Mouse (Mus musculus) retina, postnatal 1 day (tissue): Measurements from ENCODE around the gene Aebp1.

Experiments used
- DNase-seq: peaks from one replicate; pipeline ENCODE4 v3.0.0-alpha.2; 2012

Aebp1 gene

DNA sequence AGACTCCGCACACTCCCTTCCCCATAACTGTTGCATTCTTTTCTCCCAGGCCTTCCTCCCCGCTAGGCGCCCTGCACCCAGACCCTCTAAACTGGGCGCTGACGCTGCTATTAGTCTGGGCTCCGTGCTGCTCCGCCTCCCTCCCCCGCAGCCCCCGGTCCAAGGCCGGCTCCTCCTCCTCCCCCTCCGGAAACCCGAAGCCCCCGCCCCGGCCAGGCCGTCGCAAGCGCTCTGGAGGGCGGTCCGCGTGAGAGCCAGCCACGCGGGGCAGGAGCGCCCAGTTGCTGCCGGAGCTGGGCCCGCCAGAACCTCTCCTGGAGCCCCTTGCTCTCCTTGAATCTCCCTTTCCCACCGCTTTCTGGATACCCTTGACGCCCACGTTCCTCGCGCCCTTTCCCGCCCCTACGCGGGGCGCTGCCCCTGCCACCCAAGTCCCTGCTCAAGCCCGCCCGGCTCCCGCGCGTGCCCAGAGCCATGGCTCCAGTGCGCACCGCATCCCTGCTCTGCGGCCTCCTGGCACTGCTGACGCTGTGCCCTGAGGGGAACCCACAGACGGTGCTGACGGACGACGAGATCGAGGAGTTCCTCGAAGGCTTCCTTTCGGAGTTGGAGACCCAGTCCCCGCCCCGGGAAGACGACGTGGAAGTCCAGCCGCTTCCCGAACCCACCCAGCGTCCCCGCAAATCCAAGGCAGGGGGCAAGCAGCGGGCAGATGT is at the start of gene Aebp1:
TSS of gene Aebp1 (plus strand) at position 270 of the 716 bp plus-strand sequence.
- DNase-seq, result peak; percentile 62

DNA sequence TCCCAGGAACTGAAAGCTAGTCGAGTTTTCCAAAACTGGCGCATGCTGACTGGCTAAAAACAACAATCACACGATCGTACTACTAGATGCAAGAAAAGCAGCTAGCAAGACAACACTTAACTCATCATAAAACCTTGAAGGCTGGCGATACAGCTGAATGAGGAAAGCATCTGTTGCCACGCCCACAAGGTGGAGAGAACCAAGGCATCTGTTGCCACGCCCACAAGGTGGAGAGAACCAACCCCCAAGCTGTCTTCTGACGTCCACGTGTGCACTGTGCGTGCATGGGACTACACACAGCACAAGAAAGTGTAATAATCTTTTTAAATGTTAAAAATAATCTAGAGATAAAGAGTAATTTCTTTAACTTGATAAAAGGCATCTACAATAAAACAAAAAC is 48.4 kb upstream of the Aebp1 start:
- no peak for DNase-seq

DNA sequence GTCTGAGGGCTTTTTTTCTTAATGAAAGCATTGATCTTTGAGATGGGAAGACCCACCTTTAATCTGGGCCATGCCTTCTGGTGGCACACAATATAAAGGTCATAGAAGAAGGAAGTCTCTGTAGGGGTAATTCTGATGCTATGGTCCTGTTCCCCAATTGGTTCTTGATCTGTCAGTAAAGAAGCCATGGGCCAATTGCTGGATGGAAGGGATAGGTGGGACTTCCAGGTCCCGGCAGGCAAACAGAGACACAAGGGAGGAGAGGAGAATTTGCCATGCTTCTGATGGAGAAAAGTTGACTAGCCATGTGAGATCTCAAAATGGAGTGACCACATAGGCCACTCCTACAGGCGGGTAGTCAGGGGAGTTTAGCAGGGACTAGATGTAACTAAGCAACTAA is 42.5 kb upstream of the Aebp1 start:
- no peak for DNase-seq

DNA sequence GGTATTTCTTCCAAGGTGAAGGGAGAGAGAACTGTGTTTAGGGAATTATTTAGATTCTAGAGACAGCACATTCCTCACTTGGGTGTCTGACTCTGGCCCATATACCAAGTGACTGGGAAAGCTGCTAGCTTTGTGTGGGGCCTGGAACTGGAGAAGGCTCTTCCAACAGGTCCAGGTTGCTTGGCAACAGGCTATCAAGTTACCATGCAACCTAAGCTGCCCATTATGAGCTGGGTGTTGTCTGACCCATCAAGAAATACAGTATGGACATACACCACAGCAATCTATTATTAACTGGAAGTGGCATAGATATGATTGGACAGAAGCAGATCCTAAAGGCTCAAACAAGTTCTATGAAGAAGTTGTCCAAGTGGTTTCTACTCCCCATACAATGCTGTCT is 36.3 kb upstream of the Aebp1 start:
- no peak for DNase-seq

DNA sequence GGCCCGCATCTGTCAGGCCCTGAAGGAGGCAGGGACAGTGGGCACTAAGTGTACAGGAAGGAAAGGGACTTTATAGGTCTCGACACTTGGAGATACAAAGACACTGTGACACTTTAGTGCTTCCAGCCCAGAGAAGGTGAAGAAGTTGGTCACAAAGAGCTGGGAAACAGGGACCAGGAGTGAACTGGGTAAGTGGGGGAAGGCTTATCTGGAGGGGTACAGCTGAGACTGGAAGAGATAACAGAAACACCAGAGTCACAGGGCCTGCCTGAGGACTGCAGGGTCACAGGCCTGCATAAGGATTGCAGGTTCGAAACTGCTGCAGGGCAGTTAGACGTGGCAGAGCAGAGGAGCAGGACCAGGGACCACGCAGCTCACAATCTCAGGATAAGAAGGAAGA is 33.8 kb upstream of the Aebp1 start:
- DNase-seq, result no peak

DNA sequence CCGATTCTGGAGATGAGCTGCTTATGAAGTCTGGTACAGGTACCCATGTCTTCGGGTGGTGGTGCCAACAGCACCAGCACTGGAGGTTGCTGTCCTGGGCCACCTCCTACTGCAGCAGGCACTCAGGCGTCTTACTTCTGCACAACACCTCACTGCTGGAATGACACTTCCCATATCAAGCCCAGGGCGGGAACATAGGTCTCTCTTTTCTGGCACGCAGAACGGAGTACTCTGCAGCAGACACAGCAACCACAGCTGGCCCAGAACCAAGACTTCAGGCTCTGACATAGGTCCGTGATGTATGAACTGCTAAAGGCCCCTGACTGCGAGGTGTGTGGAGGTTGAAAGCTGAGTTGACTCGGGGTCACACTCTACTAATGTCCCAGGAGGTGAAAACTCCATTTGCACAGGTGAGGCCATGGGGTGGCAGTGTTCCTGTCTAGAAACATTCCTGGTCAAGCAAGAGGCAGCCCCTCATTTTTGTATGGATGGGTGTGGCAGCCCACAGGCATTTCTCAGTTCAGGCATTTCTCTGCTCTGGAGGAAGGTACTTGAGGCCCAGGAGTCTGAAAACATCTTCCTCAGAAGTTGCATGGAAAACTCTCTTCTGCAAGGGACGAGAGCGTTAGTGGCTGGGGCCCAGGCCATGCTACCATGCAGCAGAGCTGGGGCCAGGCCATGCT is 33.1 kb upstream of the Aebp1 start:
- DNase-seq, result no peak

DNA sequence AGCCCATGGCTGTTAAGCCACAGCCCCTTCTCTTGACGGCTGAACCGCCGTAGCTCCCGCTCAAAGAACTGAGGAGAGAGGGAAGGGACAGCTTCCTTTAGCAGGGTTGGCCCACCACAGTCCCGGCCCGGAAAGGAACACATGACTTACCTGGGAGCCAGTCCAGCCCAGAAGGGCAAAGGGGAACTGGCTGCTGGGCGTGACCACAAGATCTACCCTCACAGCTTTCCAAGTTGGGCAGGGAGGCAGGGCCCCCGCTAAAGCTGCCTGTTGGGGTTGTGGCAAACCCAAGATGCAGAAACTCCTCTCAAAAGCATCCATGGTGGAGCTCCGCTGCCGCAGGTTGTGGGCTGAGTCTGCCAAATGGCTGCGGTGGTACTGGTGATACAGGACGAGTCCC is 32.4 kb upstream of the Aebp1 start:
- DNase-seq, result no peak

DNA sequence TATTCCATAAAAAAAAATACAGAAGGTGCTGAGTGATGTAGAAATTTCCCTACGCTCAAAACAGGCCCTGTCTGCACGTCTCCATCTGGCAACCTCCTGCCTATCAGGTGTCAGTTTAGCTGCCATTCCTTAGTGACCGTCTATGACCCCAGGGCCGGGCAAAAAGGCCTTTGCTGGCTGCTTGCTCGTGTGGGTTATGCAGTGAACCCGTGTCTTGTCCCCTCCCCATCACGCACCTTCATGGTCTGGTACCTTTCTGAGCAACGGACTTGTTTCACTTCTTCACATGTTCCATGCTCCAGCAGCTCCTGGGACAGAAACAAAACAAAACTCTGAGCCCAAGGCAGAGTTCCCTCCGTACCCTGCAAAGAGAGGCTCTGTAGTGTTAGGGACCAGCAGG is 27.2 kb upstream of the Aebp1 start:
- DNase-seq, result no peak

DNA sequence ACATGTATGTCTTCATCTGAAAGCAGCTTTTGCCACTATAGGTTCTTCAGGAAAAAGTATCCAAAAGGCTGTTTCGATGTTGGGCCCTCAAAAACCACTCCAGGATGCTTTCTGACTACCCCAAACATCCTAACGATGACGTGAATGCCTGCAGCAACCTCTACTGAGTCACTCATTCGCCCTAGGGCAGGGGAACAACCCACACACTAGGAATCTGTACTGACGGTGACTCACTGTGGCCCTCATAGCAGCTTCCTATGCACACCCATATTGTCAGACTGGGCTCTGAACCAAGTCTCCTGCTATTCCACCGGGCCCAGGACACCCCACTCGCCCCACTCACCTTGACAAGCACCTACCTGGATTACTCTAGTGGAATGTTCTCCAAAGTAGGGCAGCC is 26.7 kb upstream of the Aebp1 start:
- DNase-seq, result no peak

DNA sequence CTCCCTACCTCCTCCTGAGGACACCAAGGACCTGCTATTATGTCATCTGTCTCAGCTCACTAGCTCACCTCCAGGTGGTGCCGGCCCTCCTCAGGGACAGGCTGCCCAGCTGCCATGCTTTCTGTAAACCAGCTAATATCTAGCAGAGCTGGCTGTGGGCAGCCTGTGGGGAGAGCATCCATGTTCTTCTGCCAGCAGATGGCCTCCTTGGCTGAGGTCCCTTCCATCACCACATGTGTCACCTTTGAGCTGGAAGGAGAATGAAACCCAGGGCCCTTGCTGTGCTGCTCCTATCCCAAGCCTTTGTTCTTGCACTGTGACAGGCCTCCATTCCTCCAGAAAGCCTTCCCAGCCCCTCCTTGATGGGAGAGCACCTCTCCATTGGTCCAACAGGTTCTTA is 25.6 kb upstream of the Aebp1 start:
- DNase-seq, result peak; percentile 43

DNA sequence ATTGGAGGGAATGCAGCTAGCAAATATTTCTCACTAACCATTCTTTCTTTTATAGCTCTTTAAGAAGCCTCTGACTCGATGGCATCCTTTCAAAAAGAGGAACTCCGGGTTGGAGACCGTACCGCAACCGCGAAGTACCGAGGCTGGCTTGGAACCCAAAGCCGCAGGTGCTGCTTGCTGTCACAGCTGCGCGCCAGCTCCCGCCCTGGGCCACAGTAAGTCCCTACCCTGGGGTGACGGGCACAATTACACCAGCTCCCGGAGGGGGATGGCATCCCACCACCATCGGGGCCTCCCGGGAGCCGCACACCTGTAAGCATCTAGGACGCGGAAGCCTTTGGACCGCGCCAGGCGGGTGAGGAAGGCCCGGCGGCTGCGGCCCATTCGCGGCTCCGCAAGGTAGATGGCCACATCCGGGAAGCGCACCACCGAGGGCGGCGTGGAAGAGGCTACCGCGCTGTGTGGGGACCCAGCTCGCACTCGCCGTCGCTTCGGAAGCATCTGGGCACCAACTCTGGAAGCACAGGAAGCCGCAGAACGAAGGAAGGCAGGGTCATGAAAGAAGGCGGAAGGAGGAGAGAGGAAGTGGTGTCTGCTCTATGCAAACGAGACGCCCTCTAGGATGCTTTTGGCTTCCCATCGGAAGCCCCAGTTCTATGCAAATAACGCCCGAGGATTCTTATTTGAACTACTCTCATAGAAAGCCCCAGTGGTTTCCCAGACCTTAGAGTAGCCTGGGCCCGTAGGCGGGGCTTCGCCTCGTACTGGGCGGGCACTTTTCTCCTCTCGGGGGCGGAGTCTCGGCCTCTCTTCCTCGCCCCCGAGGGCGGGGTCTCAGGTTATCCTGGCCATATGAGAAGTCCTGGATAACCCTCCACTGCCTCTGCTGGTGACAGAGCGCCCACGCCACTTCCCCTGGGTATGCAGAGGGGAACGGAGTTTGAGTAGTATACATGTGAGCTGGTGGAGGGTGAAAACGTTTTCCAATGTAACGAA is 24.2 kb upstream of the Aebp1 start, which contains the start of gene Polm:
TSS of gene Polm (minus strand) at position 766 of the 996 bp plus-strand sequence.
- DNase-seq, result peak; percentile 97

DNA sequence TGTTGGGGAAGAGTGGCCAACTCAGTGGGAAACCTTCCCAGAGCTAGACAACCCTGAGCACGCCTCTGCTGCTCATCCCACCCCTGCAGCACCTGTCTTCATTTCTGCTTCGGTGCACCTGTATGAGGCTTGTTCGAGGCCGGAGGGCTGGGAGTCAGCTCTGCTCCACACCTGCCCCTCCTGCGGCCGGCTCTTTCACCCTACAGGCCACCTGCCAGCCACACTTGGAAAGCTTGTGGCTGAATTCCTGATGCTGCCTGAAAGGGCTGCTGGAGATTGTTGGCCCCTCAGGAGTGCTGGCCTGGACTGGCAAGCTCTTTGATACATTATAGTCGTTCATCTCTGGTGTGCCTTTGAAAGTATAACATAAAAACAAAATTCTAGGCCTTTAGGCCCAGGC is 21.4 kb upstream of the Aebp1 start:
- DNase-seq, result no peak

DNA sequence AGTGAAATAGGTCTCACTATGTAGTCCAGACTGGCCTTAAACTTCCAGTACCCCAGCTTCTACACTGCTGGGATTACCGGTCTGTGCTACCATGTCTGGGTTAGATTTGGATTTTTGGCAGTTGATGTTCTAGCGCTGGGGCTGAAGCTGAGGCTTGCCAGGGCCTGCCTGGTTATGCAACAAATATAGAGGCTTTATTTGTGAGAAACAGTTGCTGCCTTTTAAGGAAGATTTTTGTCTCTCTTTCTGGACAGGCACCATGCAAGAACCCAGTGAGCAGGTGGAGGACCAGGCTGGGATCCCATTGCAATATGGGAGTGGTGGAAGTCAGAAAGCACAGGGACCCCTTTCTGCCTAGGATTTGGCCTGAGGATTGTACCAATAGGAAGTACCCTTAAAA is 20.0 kb upstream of the Aebp1 start:
- no peak for DNase-seq

DNA sequence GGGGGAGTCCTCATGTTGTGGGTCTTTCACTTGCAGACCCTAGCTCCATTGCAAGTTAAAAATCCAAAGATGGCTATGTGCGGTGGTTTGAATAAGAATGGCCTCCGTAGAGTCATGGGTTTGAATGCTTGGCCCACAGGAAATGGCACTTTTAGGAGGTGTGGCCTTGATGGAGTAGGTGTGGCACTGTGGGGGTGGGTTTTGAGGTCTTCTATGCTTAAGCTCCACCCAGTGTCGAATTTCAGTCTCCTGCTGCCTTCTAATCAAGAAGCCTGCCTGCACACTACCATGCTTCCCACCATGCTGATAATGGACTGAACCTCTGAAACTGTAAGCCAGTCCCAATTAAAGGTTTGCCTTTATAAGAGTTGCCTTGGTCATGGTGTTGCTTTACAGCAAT is 18.6 kb upstream of the Aebp1 start:
- DNase-seq, result no peak

DNA sequence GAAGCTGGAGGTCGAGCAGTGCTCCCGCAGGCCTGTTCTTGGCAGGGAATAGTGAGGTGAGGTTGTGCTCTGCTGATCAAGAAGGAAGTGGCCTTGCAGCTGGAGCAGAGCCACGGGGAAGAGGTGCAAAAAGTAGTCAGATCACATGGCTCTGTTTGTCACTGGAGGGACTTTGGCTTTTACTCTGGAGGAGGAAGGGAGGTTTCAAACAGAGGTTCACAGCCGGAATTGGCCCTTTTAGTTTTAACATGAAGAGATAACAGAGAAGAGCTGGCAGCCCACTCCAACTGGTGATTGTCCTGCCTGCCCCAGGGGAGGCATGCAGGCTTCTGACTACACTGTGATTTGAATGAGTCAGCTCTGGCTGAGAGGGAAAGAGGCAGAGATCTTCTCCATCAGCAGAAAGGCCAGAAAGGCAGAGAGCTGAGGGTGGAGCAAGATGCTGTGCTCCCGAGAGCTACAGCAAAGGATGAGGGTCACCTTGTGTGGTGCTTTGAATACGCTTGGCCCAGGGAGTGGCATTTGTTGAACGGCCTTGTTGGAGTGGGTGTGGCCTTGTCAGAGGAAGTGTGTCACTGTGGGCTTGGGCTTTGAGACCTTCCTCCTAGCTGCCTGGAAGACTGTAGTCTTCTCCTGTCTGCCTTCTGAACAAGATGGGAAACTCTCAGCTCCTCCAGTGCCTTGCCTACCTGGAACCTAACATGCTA is 15.0 kb upstream of the Aebp1 start:
- DNase-seq, result no peak

DNA sequence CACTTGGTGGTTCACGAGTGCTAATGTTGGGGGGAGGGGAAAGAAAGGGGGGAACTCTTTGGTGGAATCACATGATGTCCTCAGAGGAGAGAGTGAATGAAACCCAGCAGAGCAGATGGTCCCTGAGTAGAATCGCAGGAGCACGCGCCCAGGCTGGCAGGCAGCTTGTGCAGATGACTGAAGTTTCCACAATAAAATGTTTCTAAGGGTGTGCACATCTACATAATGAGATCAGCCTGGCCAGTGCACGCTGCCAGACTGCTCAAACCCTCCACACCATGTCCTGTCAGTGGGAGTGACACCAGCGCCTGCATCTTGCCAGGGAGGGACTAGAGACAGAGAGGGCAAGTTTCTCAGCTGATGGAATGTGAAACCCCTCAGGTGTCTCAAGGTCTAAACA is 13.0 kb upstream of the Aebp1 start:
- DNase-seq, result peak; percentile 22

DNA sequence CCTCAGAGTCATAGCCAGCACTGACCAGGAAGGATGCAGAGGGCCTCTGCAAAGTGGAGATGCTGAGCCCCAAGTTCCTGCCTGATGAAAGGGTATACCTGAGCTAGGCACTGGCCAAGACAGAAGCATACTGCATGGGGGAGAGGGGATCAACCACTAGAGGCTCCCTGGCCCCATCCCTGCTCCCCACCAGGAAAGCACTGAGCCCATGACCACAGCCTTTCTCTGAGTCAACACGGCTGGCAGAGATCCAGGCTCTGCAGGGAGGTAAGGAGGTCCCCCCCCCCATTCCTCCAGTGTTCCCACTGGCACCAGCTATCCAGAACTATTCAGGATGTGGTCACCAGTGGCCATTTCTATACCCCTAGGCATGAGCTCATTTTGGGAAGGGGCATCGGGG is 12.4 kb upstream of the Aebp1 start:
- DNase-seq, result peak; percentile 23

DNA sequence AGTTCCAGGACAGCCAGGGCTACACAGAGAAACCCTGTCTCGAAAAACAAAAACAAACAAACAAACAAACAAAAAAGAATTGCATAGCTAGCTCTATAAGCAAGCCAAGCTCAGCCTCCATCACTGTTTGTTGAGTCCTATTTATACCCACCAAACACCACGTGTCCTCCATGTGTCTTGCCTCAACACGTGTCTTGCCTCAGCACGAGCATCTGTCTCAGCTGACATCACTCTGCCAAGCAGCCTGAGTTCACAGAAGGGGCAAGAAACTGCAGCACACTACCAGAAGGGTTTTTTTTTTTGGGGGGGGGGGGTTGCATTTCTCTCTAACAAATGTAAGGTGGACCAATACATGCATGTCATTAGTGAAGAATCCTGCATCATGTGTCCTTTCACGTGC is 11.3 kb upstream of the Aebp1 start:
- no peak for DNase-seq

DNA sequence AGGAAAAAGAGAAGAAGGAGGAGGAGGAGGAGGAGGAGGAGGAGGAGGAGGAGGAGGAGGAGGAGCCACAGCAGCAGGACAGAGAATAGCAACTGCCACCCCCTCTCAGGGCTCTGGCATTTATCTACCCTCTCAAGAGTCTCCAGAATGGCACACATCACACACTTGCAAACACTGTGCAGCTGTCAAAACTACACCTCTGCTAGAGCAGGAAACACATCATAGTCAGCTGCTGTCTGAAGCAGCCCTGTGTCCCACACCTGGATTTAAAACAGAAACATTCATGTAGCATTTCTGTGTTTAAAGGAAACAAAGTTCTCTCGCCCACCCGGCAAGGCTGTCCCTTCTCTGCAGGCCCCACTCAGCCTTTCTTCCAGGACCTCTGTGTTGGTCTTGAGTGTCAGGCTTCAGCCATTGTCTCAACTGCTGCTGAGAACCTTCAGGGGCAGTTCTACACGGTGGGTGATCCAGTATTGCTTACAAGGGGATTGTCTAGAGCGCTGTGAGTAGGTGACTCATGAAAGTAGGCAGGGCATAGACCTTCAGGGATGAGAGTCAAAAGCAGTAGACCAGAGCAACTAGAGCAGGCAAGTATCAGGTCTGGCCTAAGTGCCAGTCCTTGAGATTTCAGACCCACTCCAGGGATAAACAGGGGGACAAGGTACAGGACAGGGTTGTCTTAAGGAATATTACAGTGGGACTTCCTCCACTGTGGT is 10.6 kb upstream of the Aebp1 start:
- DNase-seq, result no peak

DNA sequence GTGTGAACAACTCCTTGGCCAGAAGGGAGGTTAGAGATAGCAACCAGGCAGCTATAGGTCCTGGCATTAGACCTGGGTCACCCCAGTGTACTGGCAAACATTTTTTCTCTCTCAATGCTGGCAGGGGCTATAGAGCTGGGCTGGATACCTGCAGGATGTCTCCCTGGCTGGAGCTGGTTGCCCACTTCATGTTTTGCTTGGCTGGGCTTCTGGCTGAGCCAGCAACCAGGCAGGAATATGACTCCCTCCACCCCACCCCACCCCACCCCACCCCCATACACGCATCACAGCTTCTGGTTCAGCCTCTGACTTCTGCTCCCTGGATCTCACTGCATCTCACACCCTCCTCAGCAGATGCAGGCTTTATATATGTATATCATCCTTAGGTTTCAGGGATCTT is 9.4 kb upstream of the Aebp1 start:
- DNase-seq, result no peak

DNA sequence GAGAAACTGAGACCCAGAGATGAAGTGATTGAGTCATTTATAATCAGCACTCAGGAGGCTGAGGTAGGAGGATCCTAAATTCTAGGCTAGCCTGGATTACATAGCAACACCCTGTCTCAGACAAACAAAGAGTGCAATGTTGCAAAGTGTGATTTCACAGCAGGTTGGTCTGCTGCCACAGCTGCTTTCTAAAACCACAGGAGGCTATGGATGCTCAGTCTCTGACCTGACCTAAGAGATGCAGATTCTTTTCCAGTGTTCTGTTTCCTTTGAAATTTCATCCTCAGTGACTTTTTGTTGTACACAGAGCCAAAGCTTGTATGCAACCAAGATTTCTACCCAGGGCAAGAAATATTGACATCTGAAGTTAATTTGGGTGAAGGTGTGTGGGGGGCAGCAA is 6.3 kb upstream of the Aebp1 start:
- no peak for DNase-seq

DNA sequence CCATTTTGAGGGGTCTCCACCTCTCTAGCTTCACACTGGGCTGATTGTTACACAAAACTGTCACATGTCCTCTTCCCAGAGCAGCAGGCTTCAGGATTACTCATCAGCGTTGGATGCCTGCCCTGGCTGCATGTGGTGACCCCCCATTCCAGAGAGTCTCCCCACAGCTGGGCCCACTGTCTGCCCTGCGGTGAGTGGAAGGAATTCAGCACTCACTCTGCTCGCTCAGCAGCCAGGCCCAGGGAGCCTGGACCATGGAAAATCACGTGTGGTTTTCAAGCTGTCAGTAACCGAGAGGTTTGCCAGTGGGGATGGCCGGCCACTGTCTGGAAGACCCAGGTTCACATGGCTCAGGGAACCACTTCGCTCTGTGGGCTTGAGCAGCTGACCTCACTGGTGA is 5.8 kb upstream of the Aebp1 start:
- peak; percentile 19 for DNase-seq
